Mouse (Mus musculus): ENCODE measurements at regions not wholly inside any gene's neighbourhood (a gene's known extent, or its start where the extent isn't known, plus 50 kb on each side); places are given as distances from the start of the nearest gene placed in this dataset.

DNA sequence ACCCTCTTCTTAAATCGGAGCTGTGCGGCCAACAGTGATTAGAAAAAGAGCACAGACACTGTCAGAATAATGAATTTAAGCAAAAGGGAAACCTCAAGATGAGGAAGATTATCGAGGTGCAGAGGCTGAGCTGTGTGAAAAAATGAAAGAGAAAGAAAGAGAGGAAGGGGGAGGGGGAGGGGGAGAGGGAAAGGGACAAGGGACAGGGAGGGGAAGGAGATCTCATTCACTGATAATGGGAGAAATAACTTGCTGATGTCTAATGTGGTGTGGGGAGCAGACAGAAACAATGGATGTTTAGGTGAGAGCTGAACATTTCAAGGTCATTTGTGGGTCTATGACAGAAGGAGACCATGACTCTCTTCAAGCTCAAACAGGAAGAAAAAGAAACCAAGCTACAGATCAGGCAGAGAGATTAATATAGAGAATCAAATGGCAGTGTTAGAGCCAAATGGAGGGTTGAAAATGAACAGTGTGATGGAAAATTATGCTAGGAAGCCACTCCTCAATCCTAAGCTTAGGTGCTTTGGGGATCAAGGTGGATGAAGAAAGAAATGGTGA lies 143.3 kb upstream of the Slco3a1 start:
- TF ChIP-seq MAFK (IDR thresholded peaks at IDR 0.05; ENCODE audit: insufficient read depth, low read depth, low read length), result no peak
- no peak for TF ChIP-seq ZNF384 (IDR thresholded peaks at IDR 0.05; ENCODE audit: low read depth, low read length)
- no peak for TF ChIP-seq CHD2 (IDR thresholded peaks at IDR 0.05; ENCODE audit: low read depth, low read length)
- no peak for TF ChIP-seq ZC3H11A (IDR thresholded peaks at IDR 0.05; ENCODE audit: borderline replicate concordance, low read depth, low read length)
